Mouse (Mus musculus): ENCODE data around the gene Cadps. TPM values are rescaled to one million over a fixed set of nuclear protein-coding genes. Genes with fewer than 3 reads are reported as not detected.

Cadps gene
- polyA plus RNA-seq (2014; fragmentation: Nextera tagmentation; extraction: Ambion mirVana): 0.30 and 0.37 TPM in 2 replicates

DNA sequence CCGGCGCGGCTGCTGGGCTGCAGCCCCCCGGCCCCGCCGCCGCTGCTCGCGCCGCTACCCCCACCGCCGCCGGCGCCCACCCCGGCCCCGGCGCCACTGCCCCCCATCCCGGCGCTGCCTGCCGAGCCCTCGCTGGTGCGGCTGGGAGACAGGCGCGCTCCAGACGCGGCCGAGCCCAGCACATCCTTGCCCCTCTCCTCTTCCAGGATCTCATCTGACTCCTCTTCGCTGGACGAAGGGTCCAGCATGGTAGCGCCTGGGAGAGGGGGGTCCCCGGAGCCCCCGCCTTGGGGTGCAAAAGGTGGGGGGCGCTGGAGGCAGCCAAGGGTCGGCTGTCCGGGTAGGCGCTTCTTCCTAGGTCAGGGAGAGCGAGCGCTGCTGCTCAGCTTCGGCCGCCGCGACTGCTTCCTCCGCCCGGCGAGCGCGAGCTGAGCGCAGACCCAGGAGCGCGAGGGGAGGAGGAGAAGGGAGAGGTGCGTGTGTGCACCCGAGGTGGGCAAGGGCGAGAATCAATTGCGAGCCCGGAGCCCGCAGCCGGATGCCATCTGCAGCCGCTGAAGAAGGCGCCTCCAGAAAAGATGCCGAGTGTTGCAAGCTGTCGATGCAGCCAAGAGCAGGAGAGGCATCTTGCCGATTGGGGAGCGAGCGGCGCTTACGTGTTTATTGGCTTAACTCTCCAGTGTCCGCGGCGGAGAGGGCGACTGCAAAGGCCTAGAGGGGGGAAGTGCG is at the start of gene Cadps:
Cadps (minus strand) TSS at position 589 of the 729 bp plus-strand sequence.
- peak within 1 kb of the TSS; percentile 91 for H3K4me2 ChIP-seq (replicated peaks; ENCODE audit: low read depth, low read length)
- ATAC-seq (ENCODE audit: low FRiP score, low TSS enrichment): peak; percentile 59
- H3K4me1 ChIP-seq (ENCODE audit: control insufficient read depth, insufficient read depth, low read length): peaks cover 7% of the 10 kb centered on the region; the same call in 1 of the 2 replicates
- H3K9me3 ChIP-seq (ENCODE audit: control insufficient read depth, low read length): no peaks in the 10 kb centered on the region
- H3K4me3 ChIP-seq (ENCODE audit: low read length): peak within 1 kb of the TSS; percentile 57
- H3K27me3 ChIP-seq (ENCODE audit: control insufficient read depth, insufficient read depth, low read length): peaks cover 24% of the 10 kb centered on the region
- no peaks in the 10 kb centered on the region for H3K36me3 ChIP-seq (ENCODE audit: control insufficient read depth, insufficient read depth, low read length)
- H3K9ac ChIP-seq (ENCODE audit: low read depth, low read length): peak within 1 kb of the TSS; percentile 34; the same call in 1 of the 2 replicates
- H3K27ac ChIP-seq (ENCODE audit: low read depth, low read length): no peak within 1 kb of the TSS
- WGBS: under 1% methylated on average over 69 of the region's 71 CpGs

DNA sequence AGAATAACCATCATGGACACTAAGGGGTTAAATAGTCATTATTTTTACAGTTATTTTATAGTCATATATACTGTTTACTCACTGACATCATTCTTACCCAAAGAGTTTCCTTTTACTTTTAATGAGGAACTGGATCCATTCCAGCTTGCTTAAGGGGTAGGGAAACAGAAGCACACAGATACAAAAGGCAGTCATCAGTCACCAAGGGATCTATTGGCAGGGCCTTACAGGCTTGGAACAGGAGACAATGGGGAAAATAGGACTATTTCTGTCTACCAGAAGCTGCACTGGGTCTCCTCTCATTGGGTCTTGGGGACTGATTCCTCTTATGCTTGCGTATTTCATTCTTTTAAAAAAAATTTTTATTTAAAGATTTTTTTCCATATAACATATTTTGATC is 46.7 kb upstream of the Cadps start:
- H3K9ac ChIP-seq (ENCODE audit: low read depth, low read length): no peak overlapping the region
- no peaks in the 10 kb centered on the region for H3K27me3 ChIP-seq (ENCODE audit: control insufficient read depth, insufficient read depth, low read length)
- H3K4me2 ChIP-seq (replicated peaks; ENCODE audit: low read depth, low read length): no peak overlapping the region
- H3K27ac ChIP-seq (ENCODE audit: low read depth, low read length): no peak overlapping the region
- H3K36me3 ChIP-seq (ENCODE audit: control insufficient read depth, insufficient read depth, low read length): no peaks in the 10 kb centered on the region
- no peak for ATAC-seq (ENCODE audit: low FRiP score, low TSS enrichment)
- WGBS: 97% methylated on average over 1 of the region's 1 CpGs
- H3K9me3 ChIP-seq (ENCODE audit: control insufficient read depth, low read length): no peaks in the 10 kb centered on the region
- no peaks in the 10 kb centered on the region for H3K4me1 ChIP-seq (ENCODE audit: control insufficient read depth, insufficient read depth, low read length)
- H3K4me3 ChIP-seq (ENCODE audit: low read length): no peak overlapping the region

DNA sequence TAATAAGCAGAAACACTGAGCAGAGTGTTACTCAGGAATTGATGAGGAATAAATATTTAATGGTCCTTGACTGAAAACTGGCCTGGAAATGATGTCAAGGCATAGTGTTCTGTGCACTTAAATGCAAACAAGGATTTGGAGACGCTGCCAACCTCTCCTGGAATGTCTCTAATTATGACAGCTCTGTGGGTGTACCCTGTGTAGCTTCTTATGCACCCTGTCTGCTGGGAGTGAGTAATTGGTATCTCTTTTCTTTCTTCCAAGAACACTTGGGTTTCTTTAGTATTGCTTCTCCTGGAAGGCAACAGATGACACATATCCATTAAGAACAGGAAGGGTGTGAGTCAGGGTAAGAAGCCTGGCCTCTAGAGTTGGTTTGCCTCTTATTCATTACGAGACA is 42.4 kb upstream of the Cadps start:
- WGBS: 81% methylated on average over 2 of the region's 2 CpGs
- no peak for ATAC-seq (ENCODE audit: low FRiP score, low TSS enrichment)
- H3K27ac ChIP-seq (ENCODE audit: low read depth, low read length): no peak overlapping the region

DNA sequence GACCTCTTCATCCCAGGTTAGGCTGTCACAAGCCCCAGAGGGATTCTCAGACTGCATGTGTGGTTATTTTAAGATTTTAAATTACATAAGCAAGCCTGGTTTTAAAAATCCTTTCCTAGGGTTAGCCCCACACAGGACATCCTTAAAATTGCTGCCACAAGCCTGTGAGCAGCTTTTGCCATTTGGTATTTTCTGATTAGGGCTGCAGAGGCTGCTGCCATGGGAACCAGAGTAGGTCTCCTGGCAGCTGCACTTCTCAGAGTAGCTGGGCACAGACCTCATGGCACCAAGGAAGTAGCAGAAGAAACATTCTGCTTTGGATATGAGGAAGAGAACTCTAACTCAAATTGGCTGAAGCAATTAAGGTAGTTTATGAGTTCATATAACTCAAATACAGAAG is 21.0 kb upstream of the Cadps start:
- no peaks in the 10 kb centered on the region for H3K36me3 ChIP-seq (ENCODE audit: control insufficient read depth, insufficient read depth, low read length)
- H3K9ac ChIP-seq (ENCODE audit: low read depth, low read length): no peak overlapping the region
- no peaks in the 10 kb centered on the region for H3K4me1 ChIP-seq (ENCODE audit: control insufficient read depth, insufficient read depth, low read length)
- H3K27me3 ChIP-seq (ENCODE audit: control insufficient read depth, insufficient read depth, low read length): no peaks in the 10 kb centered on the region
- H3K4me3 ChIP-seq (ENCODE audit: low read length): no peak overlapping the region
- no peak overlapping the region for H3K4me2 ChIP-seq (replicated peaks; ENCODE audit: low read depth, low read length)
- no peaks in the 10 kb centered on the region for H3K9me3 ChIP-seq (ENCODE audit: control insufficient read depth, low read length)
- no peak overlapping the region for H3K27ac ChIP-seq (ENCODE audit: low read depth, low read length)
- ATAC-seq (ENCODE audit: low FRiP score, low TSS enrichment): no peak

More for the DNA sequence above, 42.4 kb upstream of the Cadps start:
- no peaks in the 10 kb centered on the region for H3K36me3 ChIP-seq (ENCODE audit: control insufficient read depth, insufficient read depth, low read length)
- no peaks in the 10 kb centered on the region for H3K4me1 ChIP-seq (ENCODE audit: control insufficient read depth, insufficient read depth, low read length)
- no peak overlapping the region for H3K4me3 ChIP-seq (ENCODE audit: low read length)
- no peak overlapping the region for H3K4me2 ChIP-seq (replicated peaks; ENCODE audit: low read depth, low read length)
- H3K27me3 ChIP-seq (ENCODE audit: control insufficient read depth, insufficient read depth, low read length): no peaks in the 10 kb centered on the region
- no peak overlapping the region for H3K9ac ChIP-seq (ENCODE audit: low read depth, low read length)
- no peaks in the 10 kb centered on the region for H3K9me3 ChIP-seq (ENCODE audit: control insufficient read depth, low read length)

DNA sequence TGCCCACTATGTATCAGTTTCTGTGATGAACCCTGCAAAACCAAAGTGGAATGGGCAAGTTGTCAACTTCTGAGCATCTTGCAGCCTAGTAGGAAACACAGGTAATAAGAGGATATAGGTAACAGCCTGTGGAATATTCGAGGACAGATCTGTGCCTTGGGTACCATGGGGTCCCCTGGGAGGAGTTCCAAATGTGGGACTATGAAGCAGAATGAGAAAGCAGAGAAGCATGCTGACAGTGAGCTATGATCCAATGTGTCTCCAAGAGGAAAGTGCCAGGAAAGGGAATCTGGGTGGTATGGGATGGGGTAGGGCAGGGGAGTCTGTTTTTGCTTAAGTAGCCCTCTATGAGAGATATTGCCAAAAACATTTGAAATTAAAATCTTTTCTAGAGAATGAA is 16.6 kb upstream of the Cadps start:
- no peaks in the 10 kb centered on the region for H3K27me3 ChIP-seq (ENCODE audit: control insufficient read depth, insufficient read depth, low read length)
- no peak overlapping the region for H3K4me3 ChIP-seq (ENCODE audit: low read length)
- no peaks in the 10 kb centered on the region for H3K4me1 ChIP-seq (ENCODE audit: control insufficient read depth, insufficient read depth, low read length)
- H3K27ac ChIP-seq (ENCODE audit: low read depth, low read length): no peak overlapping the region
- no peaks in the 10 kb centered on the region for H3K9me3 ChIP-seq (ENCODE audit: control insufficient read depth, low read length)
- H3K9ac ChIP-seq (ENCODE audit: low read depth, low read length): no peak overlapping the region
- no peak overlapping the region for H3K4me2 ChIP-seq (replicated peaks; ENCODE audit: low read depth, low read length)
- 70% methylated on average over 1 of the region's 1 CpGs for WGBS
- ATAC-seq (ENCODE audit: low FRiP score, low TSS enrichment): no peak
- H3K36me3 ChIP-seq (ENCODE audit: control insufficient read depth, insufficient read depth, low read length): no peaks in the 10 kb centered on the region

DNA sequence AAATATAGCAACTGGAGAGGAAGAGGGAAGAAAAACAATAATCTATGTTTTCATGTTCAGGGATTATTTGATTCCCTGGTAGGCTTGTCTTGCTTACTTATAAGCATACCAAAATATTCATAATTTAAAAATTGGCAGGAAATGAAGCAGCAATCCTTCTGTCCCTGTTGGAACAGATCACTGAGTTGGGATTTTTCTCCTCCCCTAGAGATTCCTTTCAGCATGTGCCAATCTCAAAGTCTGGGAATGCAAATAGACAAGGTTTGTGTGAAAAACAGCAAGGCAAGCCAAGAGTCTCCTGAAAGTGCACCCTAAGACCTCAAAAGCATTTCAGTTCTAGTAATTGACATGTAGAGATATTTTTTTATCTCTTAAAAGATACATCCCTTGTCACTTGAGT is 16.1 kb upstream of the Cadps start:
- no peak overlapping the region for H3K4me3 ChIP-seq (ENCODE audit: low read length)
- H3K36me3 ChIP-seq (ENCODE audit: control insufficient read depth, insufficient read depth, low read length): no peaks in the 10 kb centered on the region
- no peak overlapping the region for H3K4me2 ChIP-seq (replicated peaks; ENCODE audit: low read depth, low read length)
- no peak overlapping the region for H3K27ac ChIP-seq (ENCODE audit: low read depth, low read length)
- ATAC-seq (ENCODE audit: low FRiP score, low TSS enrichment): no peak
- no peaks in the 10 kb centered on the region for H3K27me3 ChIP-seq (ENCODE audit: control insufficient read depth, insufficient read depth, low read length)
- no peaks in the 10 kb centered on the region for H3K4me1 ChIP-seq (ENCODE audit: control insufficient read depth, insufficient read depth, low read length)
- no peak overlapping the region for H3K9ac ChIP-seq (ENCODE audit: low read depth, low read length)
- no peaks in the 10 kb centered on the region for H3K9me3 ChIP-seq (ENCODE audit: control insufficient read depth, low read length)

DNA sequence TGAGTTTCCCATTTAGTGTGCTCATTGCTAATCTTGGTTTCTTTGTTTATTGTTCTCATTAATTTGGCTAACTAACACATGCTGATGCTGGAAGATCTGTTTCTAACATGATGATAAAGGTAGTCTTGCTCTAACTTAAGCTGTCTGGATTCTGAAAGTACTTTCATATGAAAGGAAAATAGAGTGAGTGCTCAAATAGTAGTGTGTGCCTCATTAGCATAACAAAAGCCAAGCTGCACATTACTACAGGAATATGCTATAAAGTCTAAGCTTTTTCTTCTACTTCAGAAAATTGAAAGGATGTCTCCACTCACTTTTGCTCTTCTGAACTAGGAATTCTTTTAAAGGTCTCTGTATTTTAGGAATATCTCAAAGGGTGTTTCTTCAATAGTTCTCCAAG is 15.4 kb upstream of the Cadps start:
- no peaks in the 10 kb centered on the region for H3K27me3 ChIP-seq (ENCODE audit: control insufficient read depth, insufficient read depth, low read length)
- no peaks in the 10 kb centered on the region for H3K36me3 ChIP-seq (ENCODE audit: control insufficient read depth, insufficient read depth, low read length)
- no peak overlapping the region for H3K4me2 ChIP-seq (replicated peaks; ENCODE audit: low read depth, low read length)
- no peak overlapping the region for H3K27ac ChIP-seq (ENCODE audit: low read depth, low read length)
- no peaks in the 10 kb centered on the region for H3K9me3 ChIP-seq (ENCODE audit: control insufficient read depth, low read length)
- no peak overlapping the region for H3K4me3 ChIP-seq (ENCODE audit: low read length)
- H3K9ac ChIP-seq (ENCODE audit: low read depth, low read length): no peak overlapping the region
- no peaks in the 10 kb centered on the region for H3K4me1 ChIP-seq (ENCODE audit: control insufficient read depth, insufficient read depth, low read length)
- ATAC-seq (ENCODE audit: low FRiP score, low TSS enrichment): no peak

DNA sequence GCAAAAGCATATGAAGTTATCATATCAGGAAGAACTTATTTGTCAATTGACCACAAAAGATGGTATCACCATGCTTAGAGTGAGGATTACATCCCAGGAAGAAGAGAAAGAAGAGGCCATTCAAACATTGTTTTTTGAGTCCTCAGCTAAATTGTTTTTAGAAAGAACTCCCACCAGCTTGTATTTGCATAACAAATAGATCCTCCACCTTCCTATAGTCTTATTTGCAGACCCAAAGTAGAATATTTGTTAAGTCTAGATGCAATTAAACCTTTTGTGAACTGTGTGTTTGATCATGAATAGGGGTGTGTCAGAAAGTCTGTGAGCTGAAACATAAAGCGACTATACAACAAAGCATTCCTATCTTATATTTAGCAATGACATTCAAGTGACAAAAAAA is 15.0 kb upstream of the Cadps start:
- WGBS: 27% methylated on average over 1 of the region's 1 CpGs
- H3K4me3 ChIP-seq (ENCODE audit: low read length): no peak overlapping the region
- H3K27ac ChIP-seq (ENCODE audit: low read depth, low read length): no peak overlapping the region
- no peaks in the 10 kb centered on the region for H3K4me1 ChIP-seq (ENCODE audit: control insufficient read depth, insufficient read depth, low read length)
- no peaks in the 10 kb centered on the region for H3K36me3 ChIP-seq (ENCODE audit: control insufficient read depth, insufficient read depth, low read length)
- H3K9ac ChIP-seq (ENCODE audit: low read depth, low read length): no peak overlapping the region
- H3K9me3 ChIP-seq (ENCODE audit: control insufficient read depth, low read length): no peaks in the 10 kb centered on the region
- ATAC-seq (ENCODE audit: low FRiP score, low TSS enrichment): no peak
- no peaks in the 10 kb centered on the region for H3K27me3 ChIP-seq (ENCODE audit: control insufficient read depth, insufficient read depth, low read length)
- no peak overlapping the region for H3K4me2 ChIP-seq (replicated peaks; ENCODE audit: low read depth, low read length)

DNA sequence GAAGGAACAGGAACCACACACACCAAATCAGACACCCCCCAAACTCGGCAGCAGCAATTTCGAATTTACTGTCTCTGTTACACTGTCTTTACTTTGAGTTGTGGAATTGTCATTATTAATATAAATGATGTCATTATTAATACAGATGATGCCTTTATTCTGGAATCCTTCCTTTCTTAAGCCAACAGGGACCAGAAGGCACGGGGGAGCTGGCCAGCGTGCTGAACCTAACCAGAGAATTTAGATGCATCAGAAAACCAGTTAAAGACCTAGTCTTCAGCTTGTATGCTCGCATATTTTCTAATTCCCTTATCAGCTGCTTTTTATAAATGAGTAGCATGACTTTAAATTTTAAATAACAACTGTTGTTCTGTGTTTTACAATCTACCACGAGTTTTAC is 902 bp upstream of the Cadps start:
- H3K36me3 ChIP-seq (ENCODE audit: control insufficient read depth, insufficient read depth, low read length): no peaks in the 10 kb centered on the region
- 17% methylated on average over 6 of the region's 6 CpGs for WGBS
- no peak for ATAC-seq (ENCODE audit: low FRiP score, low TSS enrichment)

More for the DNA sequence above, 902 bp upstream of the Cadps start:
- Histone ChIP-seq H3K27ac (ENCODE audit: low read depth, low read length) (no peak overlapping the region), H3K4me1 (ENCODE audit: control insufficient read depth, insufficient read depth, low read length) (peaks cover 7% of the 10 kb centered on the region; the same call in 1 of the 2 replicates), H3K9ac (ENCODE audit: low read depth, low read length) (no peak overlapping the region), H3K4me2 (replicated peaks; ENCODE audit: low read depth, low read length) (no peak overlapping the region), H3K9me3 (ENCODE audit: control insufficient read depth, low read length) (no peaks in the 10 kb centered on the region), H3K4me3 (ENCODE audit: low read length) (no peak overlapping the region), H3K27me3 (ENCODE audit: control insufficient read depth, insufficient read depth, low read length) (peaks cover 24% of the 10 kb centered on the region)

Data from kidney, embryonic 14.5 days (tissue).